Mouse (Mus musculus) kidney, adult 2 months (tissue): ENCODE results near the gene Tab1. TPM values are rescaled to one million over a fixed set of nuclear protein-coding genes. Genes with fewer than 3 reads are reported as not detected.
"Not testable (repeated sequence)": the region's sequence is repeated elsewhere in the genome, so short reads cannot be mapped to it uniquely, and the experiment has no call there.

ENCODE experiments used
- DNase-seq: peaks from one replicate; pipeline ENCODE4 v3.0.0; 2021
- H3K27ac ChIP-seq: fragments of 200-500 bp; 2 replicates; pipeline ENCODE4 v1.5.1; 2012; ENCODE audit warnings: low read depth, low read length, control low read depth, inconsistent platforms; ENCODE audit not compliant: insufficient read depth
- H3K27me3 ChIP-seq: fragments of 200-500 bp; replicated peaks from 2 replicates; pipeline ENCODE4 v1.6.1; 2012; ENCODE audit warnings: mild to moderate bottlenecking, moderate library complexity, low read length, inconsistent platforms; ENCODE audit not compliant: control insufficient read depth, insufficient read depth
- H3K36me3 ChIP-seq: fragments of 200-500 bp; 2 replicates; pipeline ENCODE4 v1.6.1; 2012; ENCODE audit warnings: mild to moderate bottlenecking, moderate library complexity, low read length, inconsistent platforms; ENCODE audit not compliant: control insufficient read depth, insufficient read depth
- H3K4me1 ChIP-seq: fragments of 200-500 bp; 2 replicates; pipeline ENCODE4 v1.6.1; 2011; ENCODE audit warnings: low read length; ENCODE audit not compliant: control insufficient read depth, insufficient read depth
- H3K4me3 ChIP-seq: fragments of 200-500 bp; 2 replicates; pipeline ENCODE4 v1.5.1; 2011; ENCODE audit warnings: mild to moderate bottlenecking, low read depth, low read length, control low read depth; ENCODE audit not compliant: insufficient read depth
- CTCF ChIP-seq: fragments of 200-500 bp; conservative IDR thresholded peaks from 2 replicates; pipeline ENCODE4 v1.5.1; 2011; ENCODE audit warnings: low read depth, mild to moderate bottlenecking, control low read depth, low read length, moderate library complexity, mixed read lengths; ENCODE audit not compliant: insufficient read depth, insufficient read length
- POLR2A ChIP-seq: fragments of 200-500 bp; IDR thresholded peaks from one replicate; pipeline ENCODE4 v1.6.1; 2011; ENCODE audit warnings: low read depth, low read length, control low read depth
- WGBS: fragments of 180-500 bp; shearing (Covaris S2); methylation state at CpG from one replicate; pipeline ENCODE4 v1.1.7; 2018; 5-methylcytosine and 5-hydroxymethylcytosine counted together
- polyA plus RNA-seq: library from polyadenylated mRNA; depleted of rRNA; stranded (reverse); fragments of >200 nt; gene quantifications from 2 replicates; pipeline ENCODE4 v1.2.3, GENCODE M21; 2012

Gene Tab1
- polyA plus RNA-seq, 1 experiment: 26.7 TPM

- DNase-seq: no peak
- no peak for TF ChIP-seq CTCF
- TF ChIP-seq POLR2A: no peak
- WGBS: 75% methylated on average over 13 of the region's 13 CpGs
- H3K27me3 ChIP-seq: no peaks in the 10 kb centered on the region
- H3K27ac ChIP-seq: no peak overlapping the region
- H3K4me3 ChIP-seq: no peak overlapping the region
- no peaks in the 10 kb centered on the region for H3K36me3 ChIP-seq
- H3K4me1 ChIP-seq: no peaks in the 10 kb centered on the region
Measured at GRCm38 (mm10) chr15:80115866-80116794, 16.8 kb upstream of the Tab1 start.

- H3K27ac ChIP-seq: no peak overlapping the region
- no peak for TF ChIP-seq POLR2A
- no peak for TF ChIP-seq CTCF
- H3K4me3 ChIP-seq: no peak overlapping the region
- H3K27me3 ChIP-seq: no peaks in the 10 kb centered on the region
- H3K36me3 ChIP-seq: no peaks in the 10 kb centered on the region
- WGBS: 71% methylated on average over 8 of the region's 8 CpGs
- DNase-seq: no peak
- H3K4me1 ChIP-seq: no peaks in the 10 kb centered on the region
Measured at GRCm38 (mm10) chr15:80117154-80117553, 15.8 kb upstream of the Tab1 start.

GRCm38 (mm10) chr15:80119076-80119475 lies 13.9 kb upstream of the Tab1 start:
- no peak for DNase-seq
- Histone ChIP-seq H3K27ac (no peak overlapping the region), H3K27me3 (no peaks in the 10 kb centered on the region), H3K4me1 (no peaks in the 10 kb centered on the region; the same call in 1 of the 2 replicates), H3K4me3 (no peak overlapping the region), H3K36me3 (no peaks in the 10 kb centered on the region)
- WGBS: 89% methylated on average over 6 of the region's 6 CpGs
- TF ChIP-seq POLR2A (no peak), CTCF (no peak)

- Histone ChIP-seq H3K4me3 (no peak overlapping the region), H3K36me3 (no peaks in the 10 kb centered on the region), H3K27me3 (no peaks in the 10 kb centered on the region), H3K27ac (no peak overlapping the region), H3K4me1 (peaks cover 8% of the 10 kb centered on the region; the same call in 1 of the 2 replicates)
- WGBS: 88% methylated on average over 9 of the region's 9 CpGs
- DNase-seq: no peak
- no peak for TF ChIP-seq POLR2A
- no peak for TF ChIP-seq CTCF
Measured at GRCm38 (mm10) chr15:80121721-80122325, 11.1 kb upstream of the Tab1 start.

- WGBS: 96% methylated on average over 6 of the region's 6 CpGs
- not testable (repeated sequence) for DNase-seq, H3K27ac ChIP-seq, H3K27me3 ChIP-seq, H3K4me3 ChIP-seq, H3K36me3 ChIP-seq, H3K4me1 ChIP-seq
Measured at GRCm38 (mm10) chr15:80122431-80122830, 10.5 kb upstream of the Tab1 start.

- Histone ChIP-seq H3K4me3 (no peak overlapping the region), H3K27me3 (no peaks in the 10 kb centered on the region), H3K4me1 (peaks cover 8% of the 10 kb centered on the region; the same call in 1 of the 2 replicates), H3K36me3 (no peaks in the 10 kb centered on the region), H3K27ac (no peak overlapping the region)
- WGBS: 49% methylated on average over 4 of the region's 4 CpGs
- DNase-seq: peak; percentile 86
- TF ChIP-seq POLR2A (no peak), CTCF (no peak)
Measured at GRCm38 (mm10) chr15:80124651-80125050, 8.3 kb upstream of the Tab1 start.

GRCm38 (mm10) chr15:80127191-80127590 lies 5.7 kb upstream of the Tab1 start:
- no peak overlapping the region for H3K4me3 ChIP-seq
- DNase-seq: peak; percentile 35
- no peak overlapping the region for H3K27ac ChIP-seq
- no peaks in the 10 kb centered on the region for H3K27me3 ChIP-seq
- TF ChIP-seq POLR2A (no peak), CTCF (no peak)
- H3K4me1 ChIP-seq: peaks cover 8% of the 10 kb centered on the region; the same call in 1 of the 2 replicates
- WGBS: 48% methylated on average over 1 of the region's 1 CpGs
- no peaks in the 10 kb centered on the region for H3K36me3 ChIP-seq
